Mouse (Mus musculus): ENCODE results near the gene Olfr434. TPM values are rescaled to one million over a fixed set of nuclear protein-coding genes. Genes with fewer than 3 reads are reported as not detected.
"Not testable (repeated sequence)": the region's sequence is repeated elsewhere in the genome, so short reads cannot be mapped to it uniquely, and the experiment has no call there.

Gene Olfr434
- polyA plus RNA-seq (2014; fragmentation: Nextera tagmentation; extraction: Ambion mirVana), result not detected in 2 replicates

- not testable (repeated sequence) for H3K27me3 ChIP-seq (ENCODE audit: control insufficient read depth, insufficient read depth, low read length); H3K9ac ChIP-seq (ENCODE audit: low read depth, low read length); H3K4me3 ChIP-seq (ENCODE audit: low read depth, low read length); H3K9me3 ChIP-seq (replicated peaks; ENCODE audit: control insufficient read depth, low read length); H3K27ac ChIP-seq (ENCODE audit: low read depth, low read length); H3K36me3 ChIP-seq (ENCODE audit: control insufficient read depth, insufficient read depth, low read length); ATAC-seq (replicated peaks; ENCODE audit: insufficient number of reproducible peaks, low FRiP score, low TSS enrichment); H3K4me2 ChIP-seq; H3K4me1 ChIP-seq (ENCODE audit: control insufficient read depth, insufficient read depth, low read length)
Observed at GRCm38 (mm10) chr6:43212873-43213272, at the start of gene Olfr434. Olfr434 (plus strand) TSS chr6:43213021.

GRCm38 (mm10) chr6:43167246-43167645, 45.6 kb upstream of the Olfr434 start:
- Histone ChIP-seq H3K27ac (ENCODE audit: low read depth, low read length) (no peak overlapping the region), H3K27me3 (ENCODE audit: control insufficient read depth, insufficient read depth, low read length) (no peaks in the 10 kb centered on the region), H3K9me3 (replicated peaks; ENCODE audit: control insufficient read depth, low read length) (no peaks in the 10 kb centered on the region), H3K36me3 (ENCODE audit: control insufficient read depth, insufficient read depth, low read length) (no peaks in the 10 kb centered on the region), H3K4me3 (ENCODE audit: low read depth, low read length) (no peak overlapping the region), H3K4me2 (no peak overlapping the region), H3K4me1 (ENCODE audit: control insufficient read depth, insufficient read depth, low read length) (no peaks in the 10 kb centered on the region), H3K9ac (ENCODE audit: low read depth, low read length) (no peak overlapping the region)
- no peak for ATAC-seq (replicated peaks; ENCODE audit: insufficient number of reproducible peaks, low FRiP score, low TSS enrichment)
- WGBS (ENCODE audit: insufficient replicate concordance), result 86% methylated on average over 4 of the region's 4 CpGs

DNA sequence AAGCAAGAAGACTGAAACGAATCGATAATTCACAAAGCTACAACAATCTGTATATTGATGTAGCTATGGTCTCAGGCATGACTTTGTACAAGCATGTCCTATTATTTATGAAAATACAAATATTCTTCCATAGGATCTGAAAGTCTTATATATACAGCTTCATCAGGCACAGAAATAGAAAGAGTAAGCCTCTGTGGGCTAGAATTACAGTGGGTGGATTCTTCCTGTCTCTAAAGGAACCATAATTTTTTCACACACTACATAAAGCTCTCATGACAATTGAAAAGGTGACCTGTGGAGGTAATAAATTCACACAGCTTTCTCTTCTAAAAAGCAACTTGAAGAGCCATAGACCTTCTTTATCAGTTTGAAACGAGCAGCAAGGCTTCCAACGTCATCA, 41.0 kb upstream of the Olfr434 start, which contains the start of gene Olfr13:
Olfr13 (plus strand) TSS at position 301 of the 400 bp plus-strand sequence.
- Histone ChIP-seq H3K4me3 (ENCODE audit: low read depth, low read length) (no peak within 1 kb of the TSS), H3K36me3 (ENCODE audit: control insufficient read depth, insufficient read depth, low read length) (no peaks in the 10 kb centered on the region), H3K4me1 (ENCODE audit: control insufficient read depth, insufficient read depth, low read length) (no peaks in the 10 kb centered on the region), H3K9me3 (replicated peaks; ENCODE audit: control insufficient read depth, low read length) (no peaks in the 10 kb centered on the region), H3K27ac (ENCODE audit: low read depth, low read length) (no peak within 1 kb of the TSS), H3K9ac (ENCODE audit: low read depth, low read length) (no peak within 1 kb of the TSS), H3K4me2 (no peak within 1 kb of the TSS), H3K27me3 (ENCODE audit: control insufficient read depth, insufficient read depth, low read length) (no peaks in the 10 kb centered on the region)
- 60% methylated on average over 4 of the region's 4 CpGs for WGBS (ENCODE audit: insufficient replicate concordance)
- ATAC-seq (replicated peaks; ENCODE audit: insufficient number of reproducible peaks, low FRiP score, low TSS enrichment), result no peak

DNA sequence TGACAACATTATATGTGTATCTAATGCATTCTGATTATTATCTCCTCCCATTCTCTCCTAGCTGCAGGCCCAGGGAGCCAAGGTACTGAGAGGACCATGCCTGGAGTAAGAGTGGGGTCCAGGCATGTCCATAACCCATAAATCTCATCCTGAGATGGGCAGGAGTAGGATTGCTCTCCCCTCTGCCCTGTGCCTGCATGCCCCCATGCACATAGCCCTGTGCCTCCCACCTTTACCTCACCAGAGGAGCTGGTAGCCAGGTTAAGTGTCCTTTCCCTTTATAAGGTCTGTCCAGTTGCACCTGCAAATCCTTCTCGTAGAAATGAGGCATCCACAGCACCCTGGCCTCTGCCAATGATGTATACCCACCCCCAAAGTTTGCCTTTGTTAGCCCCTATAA, 34.7 kb upstream of the Olfr434 start:
- Histone ChIP-seq H3K27ac (ENCODE audit: low read depth, low read length) (no peak overlapping the region), H3K4me3 (ENCODE audit: low read depth, low read length) (no peak overlapping the region), H3K9me3 (replicated peaks; ENCODE audit: control insufficient read depth, low read length) (no peaks in the 10 kb centered on the region), H3K9ac (ENCODE audit: low read depth, low read length) (no peak overlapping the region), H3K4me1 (ENCODE audit: control insufficient read depth, insufficient read depth, low read length) (no peaks in the 10 kb centered on the region), H3K4me2 (no peak overlapping the region), H3K27me3 (ENCODE audit: control insufficient read depth, insufficient read depth, low read length) (no peaks in the 10 kb centered on the region), H3K36me3 (ENCODE audit: control insufficient read depth, insufficient read depth, low read length) (no peaks in the 10 kb centered on the region)
- WGBS (ENCODE audit: insufficient replicate concordance), result 55% methylated on average over 1 of the region's 1 CpGs
- ATAC-seq (replicated peaks; ENCODE audit: insufficient number of reproducible peaks, low FRiP score, low TSS enrichment), result no peak

- no peak overlapping the region for H3K4me3 ChIP-seq (ENCODE audit: low read depth, low read length)
- H3K4me1 ChIP-seq (ENCODE audit: control insufficient read depth, insufficient read depth, low read length), result no peaks in the 10 kb centered on the region
- H3K27me3 ChIP-seq (ENCODE audit: control insufficient read depth, insufficient read depth, low read length), result no peaks in the 10 kb centered on the region
- no peak for ATAC-seq (replicated peaks; ENCODE audit: insufficient number of reproducible peaks, low FRiP score, low TSS enrichment)
- H3K9me3 ChIP-seq (replicated peaks; ENCODE audit: control insufficient read depth, low read length), result no peaks in the 10 kb centered on the region
- no peak overlapping the region for H3K9ac ChIP-seq (ENCODE audit: low read depth, low read length)
- 62% methylated on average over 6 of the region's 6 CpGs for WGBS (ENCODE audit: insufficient replicate concordance)
- H3K36me3 ChIP-seq (ENCODE audit: control insufficient read depth, insufficient read depth, low read length), result no peaks in the 10 kb centered on the region
- no peak overlapping the region for H3K4me2 ChIP-seq
- no peak overlapping the region for H3K27ac ChIP-seq (ENCODE audit: low read depth, low read length)
Observed at GRCm38 (mm10) chr6:43178584-43179501, 34.0 kb upstream of the Olfr434 start.

DNA sequence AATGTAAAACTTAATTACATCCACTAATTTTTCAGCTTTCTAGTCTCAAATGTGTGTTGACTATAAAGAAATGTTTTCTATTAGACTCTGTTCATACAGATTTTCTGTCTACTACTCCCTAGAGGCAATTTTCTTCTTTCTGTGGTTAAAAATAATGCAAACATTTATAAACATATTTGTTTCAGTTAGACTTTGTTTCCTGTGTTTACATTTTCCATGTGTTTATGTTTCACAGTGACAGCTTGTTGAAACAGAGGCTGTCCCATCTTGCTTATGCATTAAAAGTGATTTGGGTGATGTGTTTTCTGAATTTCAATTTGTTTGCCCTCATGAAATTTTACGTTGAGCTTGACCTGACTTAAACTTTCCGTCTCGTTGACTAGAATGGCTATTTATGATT, 21.8 kb upstream of the Olfr434 start:
- WGBS (ENCODE audit: insufficient replicate concordance), result 69% methylated on average over 3 of the region's 3 CpGs
- Histone ChIP-seq H3K27ac (ENCODE audit: low read depth, low read length) (no peak overlapping the region), H3K4me1 (ENCODE audit: control insufficient read depth, insufficient read depth, low read length) (no peaks in the 10 kb centered on the region), H3K4me2 (no peak overlapping the region), H3K4me3 (ENCODE audit: low read depth, low read length) (no peak overlapping the region), H3K9me3 (replicated peaks; ENCODE audit: control insufficient read depth, low read length) (no peaks in the 10 kb centered on the region), H3K9ac (ENCODE audit: low read depth, low read length) (no peak overlapping the region), H3K27me3 (ENCODE audit: control insufficient read depth, insufficient read depth, low read length) (no peaks in the 10 kb centered on the region), H3K36me3 (ENCODE audit: control insufficient read depth, insufficient read depth, low read length) (no peaks in the 10 kb centered on the region)
- ATAC-seq (replicated peaks; ENCODE audit: insufficient number of reproducible peaks, low FRiP score, low TSS enrichment), result no peak

- H3K27me3 ChIP-seq (ENCODE audit: control insufficient read depth, insufficient read depth, low read length), result no peaks in the 10 kb centered on the region
- no peak within 1 kb of the TSS for H3K9ac ChIP-seq (ENCODE audit: low read depth, low read length)
- H3K4me1 ChIP-seq (ENCODE audit: control insufficient read depth, insufficient read depth, low read length), result no peaks in the 10 kb centered on the region
- no peaks in the 10 kb centered on the region for H3K9me3 ChIP-seq (replicated peaks; ENCODE audit: control insufficient read depth, low read length)
- no peak for ATAC-seq (replicated peaks; ENCODE audit: insufficient number of reproducible peaks, low FRiP score, low TSS enrichment)
- no peak within 1 kb of the TSS for H3K4me2 ChIP-seq
- H3K4me3 ChIP-seq (ENCODE audit: low read depth, low read length), result no peak within 1 kb of the TSS
- H3K36me3 ChIP-seq (ENCODE audit: control insufficient read depth, insufficient read depth, low read length), result no peaks in the 10 kb centered on the region
- no peak within 1 kb of the TSS for H3K27ac ChIP-seq (ENCODE audit: low read depth, low read length)
Observed at GRCm38 (mm10) chr6:43196781-43197180, 16.0 kb upstream of the Olfr434 start, which contains the start of gene Olfr435. Olfr435 (plus strand) TSS chr6:43197146.

DNA sequence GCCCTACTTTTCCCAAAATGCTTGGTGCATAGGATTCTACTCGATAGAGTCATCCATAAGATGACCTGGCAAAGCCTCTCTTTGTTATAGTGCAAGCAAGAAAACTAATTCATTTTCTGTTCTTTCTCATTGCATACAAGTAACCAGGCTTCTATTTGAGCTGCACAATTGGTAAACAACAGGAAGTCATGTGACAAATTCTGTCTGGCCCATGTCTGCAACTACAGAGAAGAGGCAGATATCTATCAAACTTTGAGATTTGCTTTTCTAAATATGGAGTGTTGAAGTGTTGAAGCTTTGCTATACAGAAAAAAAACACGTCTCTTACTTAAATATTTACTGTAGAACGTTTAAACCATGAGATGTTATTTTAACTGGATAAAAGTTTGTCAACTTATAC, 14.7 kb upstream of the Olfr434 start:
- Histone ChIP-seq H3K36me3 (ENCODE audit: control insufficient read depth, insufficient read depth, low read length) (no peaks in the 10 kb centered on the region), H3K4me1 (ENCODE audit: control insufficient read depth, insufficient read depth, low read length) (no peaks in the 10 kb centered on the region), H3K4me3 (ENCODE audit: low read depth, low read length) (no peak overlapping the region), H3K27ac (ENCODE audit: low read depth, low read length) (no peak overlapping the region), H3K9ac (ENCODE audit: low read depth, low read length) (no peak overlapping the region), H3K4me2 (no peak overlapping the region), H3K9me3 (replicated peaks; ENCODE audit: control insufficient read depth, low read length) (no peaks in the 10 kb centered on the region), H3K27me3 (ENCODE audit: control insufficient read depth, insufficient read depth, low read length) (no peaks in the 10 kb centered on the region)
- no peak for ATAC-seq (replicated peaks; ENCODE audit: insufficient number of reproducible peaks, low FRiP score, low TSS enrichment)
- 57% methylated on average over 3 of the region's 3 CpGs for WGBS (ENCODE audit: insufficient replicate concordance)

DNA sequence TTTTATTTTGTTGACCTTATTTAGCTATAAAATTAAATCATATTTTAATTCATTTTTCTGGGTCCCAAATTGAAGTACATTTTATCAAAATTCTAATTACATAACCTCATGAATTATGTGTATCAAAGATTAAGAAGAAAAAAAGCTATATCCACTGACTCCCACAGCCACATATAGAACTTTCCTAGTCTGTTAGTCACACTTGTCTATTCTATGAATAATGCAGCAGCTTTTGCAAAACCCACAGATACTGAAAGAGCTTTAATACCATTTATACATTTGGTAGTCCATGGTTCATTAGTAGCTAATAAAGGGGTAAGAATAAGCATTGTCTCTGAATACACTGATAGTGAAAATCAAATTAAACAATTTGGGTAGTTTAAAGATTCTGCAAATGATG, 10.0 kb upstream of the Olfr434 start:
- no peaks in the 10 kb centered on the region for H3K27me3 ChIP-seq (ENCODE audit: control insufficient read depth, insufficient read depth, low read length)
- H3K4me1 ChIP-seq (ENCODE audit: control insufficient read depth, insufficient read depth, low read length), result no peaks in the 10 kb centered on the region
- no peak overlapping the region for H3K4me3 ChIP-seq (ENCODE audit: low read depth, low read length)
- no peaks in the 10 kb centered on the region for H3K9me3 ChIP-seq (replicated peaks; ENCODE audit: control insufficient read depth, low read length)
- H3K9ac ChIP-seq (ENCODE audit: low read depth, low read length), result no peak overlapping the region
- no peak for ATAC-seq (replicated peaks; ENCODE audit: insufficient number of reproducible peaks, low FRiP score, low TSS enrichment)
- no peak overlapping the region for H3K4me2 ChIP-seq
- no peak overlapping the region for H3K27ac ChIP-seq (ENCODE audit: low read depth, low read length)
- H3K36me3 ChIP-seq (ENCODE audit: control insufficient read depth, insufficient read depth, low read length), result no peaks in the 10 kb centered on the region
